Mouse (Mus musculus): ENCODE data around the gene Gm572. TPM values are rescaled to one million over a fixed set of nuclear protein-coding genes. Genes with fewer than 3 reads are reported as not detected.

Gene Gm572
- polyA plus RNA-seq (2015; fragmentation: Nextera tagmentation; extraction: Ambion mirVana): not detected in 2 replicates

GRCm38 (mm10) chr4:148643291-148644156, at the start of gene Gm572:
Gm572 (plus strand) TSS chr4:148643317.

GRCm38 (mm10) chr4:148602357-148603120, 40.6 kb upstream of the Gm572 start, which contains the start of gene Masp2:
Masp2 (plus strand) TSS chr4:148602554.

DNA sequence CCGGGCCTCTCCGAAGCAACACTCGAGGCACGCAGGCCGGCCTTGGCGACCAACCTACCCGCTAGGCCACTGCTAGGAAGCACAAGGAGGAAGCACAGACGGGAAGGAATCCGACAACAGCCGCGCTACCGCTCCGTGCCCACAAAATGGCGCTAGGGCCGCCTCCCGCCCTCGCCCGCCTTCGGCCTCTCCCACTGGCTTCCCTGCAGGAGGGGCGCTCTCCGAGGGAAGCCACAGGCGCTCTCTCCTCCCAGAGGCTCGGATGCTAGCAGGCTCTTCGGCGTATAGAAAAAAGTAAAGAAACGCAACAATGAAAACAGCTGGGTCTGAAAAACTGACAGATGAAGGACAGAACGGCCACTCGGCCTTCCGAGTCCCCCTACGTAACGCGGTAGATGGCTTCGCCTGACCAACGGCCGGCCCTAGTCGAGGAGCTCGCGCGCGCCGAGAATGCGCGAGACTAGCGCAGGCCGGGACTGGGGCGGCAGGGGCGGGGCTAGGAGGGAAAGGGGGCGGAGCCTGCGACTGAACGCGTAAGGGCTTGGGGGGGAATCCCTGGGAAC, 16.4 kb upstream of the Gm572 start, which contains the start of gene Tardbp:
Gene Tardbp (minus strand): TSS at position 397 of the 563 bp plus-strand sequence.

Other genes with a start within 250 kb of the Gm572 start
- 10.6 and 13.8 TPM in 2 replicates for gene Ubiad1, start 198.5 kb upstream of the Gm572 start, polyA plus RNA-seq (2015; fragmentation: Nextera tagmentation; extraction: Ambion mirVana)
- 28.2 and 29.1 TPM in 2 replicates for gene Mtor, start 194.7 kb upstream of the Gm572 start, polyA plus RNA-seq (2015; fragmentation: Nextera tagmentation; extraction: Ambion mirVana)
- gene Angptl7, start 142.9 kb upstream of the Gm572 start, polyA plus RNA-seq (2015; fragmentation: Nextera tagmentation; extraction: Ambion mirVana): 3.3 and 4.6 TPM in 2 replicates
- 34.9 and 45.9 TPM in 2 replicates for gene Exosc10, start 84.9 kb upstream of the Gm572 start, polyA plus RNA-seq (2015; fragmentation: Nextera tagmentation; extraction: Ambion mirVana)
- gene Srm, start 51.8 kb upstream of the Gm572 start, polyA plus RNA-seq (2015; fragmentation: Nextera tagmentation; extraction: Ambion mirVana): 66.8 and 88.0 TPM in 2 replicates
- 1.7 and 2.1 TPM in 2 replicates for gene Masp2, start 40.8 kb upstream of the Gm572 start, polyA plus RNA-seq (2015; fragmentation: Nextera tagmentation; extraction: Ambion mirVana)
- gene Tardbp, start 16.3 kb upstream of the Gm572 start, polyA plus RNA-seq (2015; fragmentation: Nextera tagmentation; extraction: Ambion mirVana): 176 and 195 TPM in 2 replicates
- gene Casz1, start 161.1 kb downstream of the Gm572 start, polyA plus RNA-seq (2015; fragmentation: Nextera tagmentation; extraction: Ambion mirVana): 4.0 and 4.8 TPM in 2 replicates